Mouse (Mus musculus) bone marrow, adult 2 months (tissue): ENCODE data around the gene Timeless.

Experiments used
- CTCF ChIP-seq: fragments of 200-500 bp; IDR thresholded peaks from 2 replicates; pipeline ENCODE4 v1.5.1; 2011; ENCODE audit warnings: low read length, control low read depth; ENCODE audit not compliant: control insufficient read depth, insufficient read depth
- POLR2A ChIP-seq: fragments of 200-500 bp; IDR thresholded peaks from 2 replicates; pipeline ENCODE4 v1.6.1; 2011; ENCODE audit warnings: low read depth, mild to moderate bottlenecking, control low read depth, low read length, borderline replicate concordance; ENCODE audit not compliant: control insufficient read depth

DNA sequence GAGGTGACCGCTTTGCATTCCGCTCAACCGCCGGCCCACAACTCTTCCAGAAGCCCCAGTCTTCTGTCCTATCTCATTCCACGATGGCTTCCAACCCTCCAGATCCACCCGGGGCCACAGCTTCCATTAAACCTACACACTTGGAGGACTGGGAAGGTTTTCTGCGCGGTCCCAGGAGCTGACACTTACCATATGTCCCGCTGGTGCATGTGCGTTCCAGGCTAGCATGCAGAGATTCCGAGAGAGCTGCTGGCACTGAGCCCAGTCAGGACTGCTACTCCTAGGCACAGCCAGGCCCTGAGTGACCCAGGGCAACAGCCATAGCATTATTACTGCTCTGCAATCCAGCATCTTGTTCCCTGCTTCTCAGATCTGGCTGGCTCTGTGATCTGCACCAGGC lies 65.8 kb downstream of the Timeless start:
- TF ChIP-seq POLR2A, result no peak
- TF ChIP-seq CTCF, result no peak
